Mouse (Mus musculus): ENCODE measurements around the gene Pex7.

DNA sequence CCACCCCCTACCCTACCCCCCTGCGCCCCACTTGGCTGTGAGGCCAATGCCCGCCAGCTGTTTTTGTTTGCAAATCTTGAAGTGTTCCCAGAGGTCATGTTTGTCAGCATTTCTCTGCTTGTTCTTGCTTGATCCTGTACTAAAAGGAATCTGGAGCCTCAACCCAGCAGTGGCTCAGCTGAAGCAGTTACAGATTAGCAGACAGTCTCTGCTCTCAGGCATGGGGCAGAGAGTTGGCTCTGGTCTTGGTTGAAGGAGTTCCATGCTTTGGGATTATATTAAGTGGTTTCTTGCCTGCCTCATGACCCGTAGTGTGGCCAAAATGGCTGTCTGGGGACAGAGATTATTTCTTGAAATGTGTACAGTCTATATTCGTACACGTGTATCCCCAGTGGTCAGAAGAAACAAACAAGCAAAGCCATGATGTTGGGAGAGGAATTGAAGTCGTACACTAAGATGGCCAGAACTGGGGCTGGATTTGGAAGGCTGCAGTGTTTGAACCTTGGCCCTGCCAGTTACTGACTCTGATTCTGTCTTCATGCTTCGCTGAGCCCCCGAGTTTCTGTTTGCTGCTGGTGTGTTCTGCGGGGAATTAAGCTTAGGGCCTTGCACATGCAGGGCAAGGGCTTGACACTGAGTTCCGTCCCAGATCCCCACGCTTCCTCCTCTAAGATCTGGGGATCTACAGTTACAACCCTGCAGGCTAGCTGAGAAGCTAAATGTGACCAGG is 45.7 kb upstream of the Pex7 start:
- TF ChIP-seq CTCF (IDR thresholded peaks at IDR 0.05; ENCODE audit: low read depth) (no peak), EP300 (IDR thresholded peaks at IDR 0.05; ENCODE audit: low read depth) (no peak)
